Mouse (Mus musculus): Measurements from ENCODE around the gene Sox10. TPM values are rescaled to one million over a fixed set of nuclear protein-coding genes. Genes with fewer than 3 reads are reported as not detected.

Sox10 gene
- total and polyA plus RNA-seq, 2 experiments from 2014 or later, result 0.12 to 0.53 TPM

GRCm38 (mm10) chr15:79130782-79131181 is 34.3 kb downstream of the Sox10 start:
- DNase-seq (ENCODE audit: low spot score) (peak; percentile 3), ATAC-seq (ENCODE audit: insufficient read depth, low read depth) (no peak)
- peak overlapping the region; percentile 24 for H3K9ac ChIP-seq (replicated peaks; ENCODE audit: low read depth, low read length)
- TF ChIP-seq EP300 (IDR thresholded peaks at IDR 0.05; ENCODE audit: low read depth), result no peak
- TF ChIP-seq CTCF (IDR thresholded peaks at IDR 0.05; ENCODE audit: low read depth), result no peak
- no peaks in the 10 kb centered on the region for H3K27me3 ChIP-seq (ENCODE audit: control insufficient read depth, insufficient read depth, low read length)
- H3K36me3 ChIP-seq (replicated peaks; ENCODE audit: control insufficient read depth, insufficient read depth, low read length), result peaks cover 80% of the 10 kb centered on the region
- no peak overlapping the region for H3K4me2 ChIP-seq (ENCODE audit: low read depth, low read length)
- 55% methylated on average over 10 of the region's 10 CpGs for WGBS
- peaks cover 19% of the 10 kb centered on the region for H3K4me1 ChIP-seq (ENCODE audit: control insufficient read depth, insufficient read depth)
- H3K27ac ChIP-seq (ENCODE audit: low read depth), result peak overlapping the region; percentile 84
- H3K9me3 ChIP-seq (replicated peaks; ENCODE audit: control insufficient read depth, low read length), result no peaks in the 10 kb centered on the region
- no peak overlapping the region for H3K4me3 ChIP-seq (ENCODE audit: low read depth, low read length)

- peaks cover 94% of the 10 kb centered on the region for H3K36me3 ChIP-seq (replicated peaks; ENCODE audit: control insufficient read depth, insufficient read depth, low read length)
- no peak for ATAC-seq (ENCODE audit: insufficient read depth, low read depth)
These were observed 35.7 kb downstream of the Sox10 start for GRCm38 (mm10) chr15:79129311-79129710.

GRCm38 (mm10) chr15:79128208-79128607 is 36.8 kb downstream of the Sox10 start:
- H3K27me3 ChIP-seq (ENCODE audit: control insufficient read depth, insufficient read depth, low read length), result no peaks in the 10 kb centered on the region
- TF ChIP-seq EP300 (IDR thresholded peaks at IDR 0.05; ENCODE audit: low read depth) (no peak), CTCF (IDR thresholded peaks at IDR 0.05; ENCODE audit: low read depth) (peak; percentile 44)
- WGBS, result 94% methylated on average over 5 of the region's 5 CpGs

More at GRCm38 (mm10) chr15:79129311-79129710, 35.7 kb downstream of the Sox10 start:
- WGBS, result 78% methylated on average over 7 of the region's 7 CpGs
- Histone ChIP-seq H3K9ac (replicated peaks; ENCODE audit: low read depth, low read length) (no peak overlapping the region), H3K4me2 (ENCODE audit: low read depth, low read length) (no peak overlapping the region), H3K4me3 (ENCODE audit: low read depth, low read length) (no peak overlapping the region), H3K27ac (ENCODE audit: low read depth) (peak overlapping the region; percentile 84), H3K4me1 (ENCODE audit: control insufficient read depth, insufficient read depth) (peaks cover 27% of the 10 kb centered on the region), H3K9me3 (replicated peaks; ENCODE audit: control insufficient read depth, low read length) (no peaks in the 10 kb centered on the region), H3K27me3 (ENCODE audit: control insufficient read depth, insufficient read depth, low read length) (no peaks in the 10 kb centered on the region)
- DNase-seq (ENCODE audit: low spot score), result no peak
- no peak for TF ChIP-seq EP300 (IDR thresholded peaks at IDR 0.05; ENCODE audit: low read depth)

GRCm38 (mm10) chr15:79127101-79127500 is 37.9 kb downstream of the Sox10 start:
- Histone ChIP-seq H3K9me3 (replicated peaks; ENCODE audit: control insufficient read depth, low read length) (no peaks in the 10 kb centered on the region), H3K4me3 (ENCODE audit: low read depth, low read length) (no peak overlapping the region), H3K4me2 (ENCODE audit: low read depth, low read length) (no peak overlapping the region), H3K4me1 (ENCODE audit: control insufficient read depth, insufficient read depth) (peaks cover 45% of the 10 kb centered on the region), H3K9ac (replicated peaks; ENCODE audit: low read depth, low read length) (no peak overlapping the region), H3K27me3 (ENCODE audit: control insufficient read depth, insufficient read depth, low read length) (no peaks in the 10 kb centered on the region), H3K36me3 (replicated peaks; ENCODE audit: control insufficient read depth, insufficient read depth, low read length) (peaks cover 84% of the 10 kb centered on the region), H3K27ac (ENCODE audit: low read depth) (peak overlapping the region; percentile 9; the same call in 1 of the 2 replicates)
- DNase-seq (ENCODE audit: low spot score), result no peak
- TF ChIP-seq CTCF (IDR thresholded peaks at IDR 0.05; ENCODE audit: low read depth) (no peak), EP300 (IDR thresholded peaks at IDR 0.05; ENCODE audit: low read depth) (no peak)
- ATAC-seq (ENCODE audit: insufficient read depth, low read depth), result no peak
- 92% methylated on average over 12 of the region's 12 CpGs for WGBS

More at GRCm38 (mm10) chr15:79128208-79128607, 36.8 kb downstream of the Sox10 start:
- Histone ChIP-seq H3K4me1 (ENCODE audit: control insufficient read depth, insufficient read depth) (peaks cover 35% of the 10 kb centered on the region), H3K9me3 (replicated peaks; ENCODE audit: control insufficient read depth, low read length) (no peaks in the 10 kb centered on the region), H3K27ac (ENCODE audit: low read depth) (no peak overlapping the region), H3K36me3 (replicated peaks; ENCODE audit: control insufficient read depth, insufficient read depth, low read length) (peaks cover 84% of the 10 kb centered on the region), H3K9ac (replicated peaks; ENCODE audit: low read depth, low read length) (no peak overlapping the region), H3K4me3 (ENCODE audit: low read depth, low read length) (no peak overlapping the region), H3K4me2 (ENCODE audit: low read depth, low read length) (no peak overlapping the region)
- ATAC-seq (ENCODE audit: insufficient read depth, low read depth) (no peak), DNase-seq (ENCODE audit: low spot score) (no peak)

GRCm38 (mm10) chr15:79126217-79126932 is 38.7 kb downstream of the Sox10 start:
- no peak overlapping the region for H3K4me3 ChIP-seq (ENCODE audit: low read depth, low read length)
- TF ChIP-seq EP300 (IDR thresholded peaks at IDR 0.05; ENCODE audit: low read depth), result no peak
- peak; percentile 70 for TF ChIP-seq CTCF (IDR thresholded peaks at IDR 0.05; ENCODE audit: low read depth)
- no peak overlapping the region for H3K4me2 ChIP-seq (ENCODE audit: low read depth, low read length)
- ATAC-seq (ENCODE audit: insufficient read depth, low read depth) (no peak), DNase-seq (ENCODE audit: low spot score) (no peak)
- peak overlapping the region; percentile 18; the same call in 1 of the 2 replicates for H3K9ac ChIP-seq (replicated peaks; ENCODE audit: low read depth, low read length)
- H3K9me3 ChIP-seq (replicated peaks; ENCODE audit: control insufficient read depth, low read length), result no peaks in the 10 kb centered on the region
- H3K27ac ChIP-seq (ENCODE audit: low read depth), result peak overlapping the region; percentile 9; the same call in 1 of the 2 replicates
- H3K36me3 ChIP-seq (replicated peaks; ENCODE audit: control insufficient read depth, insufficient read depth, low read length), result peaks cover 86% of the 10 kb centered on the region
- H3K4me1 ChIP-seq (ENCODE audit: control insufficient read depth, insufficient read depth), result peaks cover 42% of the 10 kb centered on the region
- no peaks in the 10 kb centered on the region for H3K27me3 ChIP-seq (ENCODE audit: control insufficient read depth, insufficient read depth, low read length)
- WGBS, result 75% methylated on average over 13 of the region's 13 CpGs
